Mouse (Mus musculus): ENCODE results near the gene Mfsd2b. TPM values are rescaled to one million over a fixed set of nuclear protein-coding genes. Genes with fewer than 3 reads are reported as not detected.
"Not testable (repeated sequence)": the region's sequence is repeated elsewhere in the genome, so short reads cannot be mapped to it uniquely, and the experiment has no call there.

The Mfsd2b gene
- polyA plus RNA-seq (2017; shearing (Covaris generic)) = under 1 TPM; 0.58 to 0.90 TPM

DNA sequence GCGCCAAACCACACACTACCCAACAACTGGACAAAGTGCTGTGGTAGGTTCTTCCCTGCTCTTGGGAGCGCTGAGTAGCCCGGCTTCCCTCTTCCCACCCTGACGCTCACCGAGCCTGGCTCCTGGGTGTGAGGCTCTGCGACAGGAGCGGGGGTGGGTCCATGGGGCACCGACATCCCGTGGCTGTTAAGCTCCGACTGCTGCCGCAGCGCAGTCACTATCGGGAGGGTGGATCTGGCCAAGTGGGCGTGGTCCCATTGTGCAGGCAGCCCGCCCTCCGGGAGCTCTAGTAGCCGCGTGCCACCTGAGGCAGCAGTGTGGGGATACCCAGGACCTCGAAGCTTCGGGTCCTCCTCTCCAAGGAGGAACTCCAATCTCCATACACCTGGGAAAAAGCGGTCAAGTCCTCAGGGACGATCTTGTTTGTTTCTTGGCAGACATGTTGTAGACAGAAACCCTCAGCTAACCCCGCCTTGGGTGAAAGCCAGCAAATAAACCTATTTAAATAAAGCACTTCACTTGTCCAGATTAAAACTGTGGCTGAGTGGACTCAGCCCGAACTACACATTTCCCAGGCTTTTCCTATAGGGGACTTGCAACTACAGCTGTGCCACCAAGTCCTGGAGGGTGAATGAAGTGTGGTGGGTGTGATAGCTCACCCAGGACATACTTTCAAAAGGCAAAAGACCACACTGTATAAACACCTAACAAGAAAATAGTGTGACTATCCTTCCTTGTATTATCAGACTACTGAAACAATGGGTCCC, at the start of gene Mfsd2b:
Gene Mfsd2b (minus strand): TSS at position 199 of the 767 bp plus-strand sequence.
- ATAC-seq = peak; percentile 94

DNA sequence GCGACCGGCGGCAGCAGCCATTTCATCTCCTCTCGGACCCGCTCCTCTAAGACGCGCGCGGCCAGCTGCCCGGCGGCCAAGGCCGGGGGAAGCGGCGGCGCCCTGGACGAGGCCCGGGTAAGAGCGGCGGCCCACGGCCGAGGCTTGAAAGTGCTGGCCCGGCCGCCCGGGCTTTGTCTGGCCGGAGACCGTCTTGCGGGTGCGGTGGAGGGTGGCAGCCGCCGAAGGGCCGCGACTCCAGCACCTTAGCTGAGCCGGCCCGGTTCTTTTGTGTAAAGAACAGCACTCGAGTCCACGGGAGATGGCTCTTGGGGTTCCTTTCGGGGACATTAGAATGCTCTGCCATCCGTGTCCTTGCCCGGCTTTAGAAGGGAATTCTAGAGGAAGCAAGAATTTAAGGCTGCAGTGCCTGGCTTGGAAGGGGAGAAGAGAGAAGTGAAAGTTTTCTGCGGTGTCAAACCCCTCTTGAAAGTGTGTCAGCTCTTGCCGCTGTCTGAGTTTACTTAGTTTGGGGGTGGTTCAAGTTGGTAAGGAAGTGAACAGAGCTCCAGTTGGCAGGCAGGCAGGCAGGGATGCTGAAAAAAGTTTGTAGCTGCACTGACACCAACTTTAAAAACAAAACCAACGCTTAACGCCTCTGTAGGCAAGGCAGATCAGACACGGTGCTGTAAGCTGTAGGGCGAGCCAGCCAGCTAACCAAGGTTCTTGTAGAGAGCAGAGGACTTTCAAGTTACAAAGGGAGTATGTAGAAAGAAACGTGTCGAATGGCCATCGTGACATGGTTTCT, 43.8 kb upstream of the Mfsd2b start:
- peak; percentile 65 for ATAC-seq

DNA sequence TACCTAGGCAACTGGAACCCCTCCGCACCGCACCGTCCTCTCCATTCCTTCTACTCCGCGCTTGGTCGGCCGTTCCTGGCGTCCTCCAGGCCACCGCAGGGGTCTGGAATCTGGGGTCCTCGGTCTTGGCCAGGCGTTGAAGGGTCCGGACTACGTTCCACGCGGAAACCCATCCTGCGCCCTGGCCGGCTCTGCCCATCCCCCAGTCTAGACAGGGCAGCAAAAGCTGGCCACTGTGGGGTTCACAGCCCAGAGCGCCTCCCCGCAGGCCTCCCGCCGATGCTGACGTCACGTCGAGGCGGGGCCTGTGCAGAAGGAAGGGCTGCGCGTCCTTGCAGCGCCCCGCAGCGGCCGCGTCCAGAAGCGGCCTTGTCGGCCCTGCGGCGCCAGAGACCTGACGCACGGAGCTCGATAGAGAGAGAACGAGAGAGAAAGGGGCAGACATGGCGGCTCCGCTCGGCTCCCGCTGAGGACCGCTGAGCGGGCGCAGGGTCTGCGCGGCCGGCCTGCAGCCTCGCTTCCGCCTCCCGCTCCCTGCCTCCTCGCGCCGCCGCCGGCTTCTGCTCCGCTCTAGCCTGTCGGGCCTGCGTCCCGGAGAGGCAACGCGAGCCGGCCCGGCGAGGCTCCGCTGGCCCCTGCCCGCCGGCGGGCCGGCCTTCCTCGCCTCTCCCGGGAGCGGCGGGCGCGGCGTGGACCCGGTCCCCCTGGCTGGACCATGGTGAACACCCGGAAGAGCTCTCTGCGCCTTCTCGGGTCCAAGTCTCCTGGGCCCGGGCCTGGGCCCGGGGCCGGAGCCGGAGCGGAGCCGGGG, 43.0 kb upstream of the Mfsd2b start, which contains the start of gene Atad2b:
Gene Atad2b (plus strand): TSS at position 360 of the 811 bp plus-strand sequence.
- peak; percentile 85 for ATAC-seq

DNA sequence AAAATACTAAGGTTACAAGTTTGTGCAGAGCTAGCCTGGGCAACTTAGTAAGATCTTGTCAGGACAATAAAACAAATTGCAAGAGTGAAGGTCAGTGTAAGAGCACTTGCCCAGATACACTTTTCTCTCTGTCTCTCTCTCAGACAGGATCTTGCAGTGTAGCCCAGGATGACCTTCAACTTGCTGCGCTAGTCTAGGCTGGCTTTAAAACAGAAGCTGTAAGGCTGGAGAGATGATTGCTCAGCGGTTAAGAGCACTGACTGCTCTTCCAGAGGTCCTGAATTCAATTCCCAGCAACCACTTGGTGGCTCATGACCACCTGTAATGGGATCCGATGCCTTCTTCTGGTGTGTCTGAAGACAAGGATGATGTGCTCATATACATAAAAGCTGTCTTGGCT, 40.8 kb upstream of the Mfsd2b start:
- ATAC-seq = no peak

DNA sequence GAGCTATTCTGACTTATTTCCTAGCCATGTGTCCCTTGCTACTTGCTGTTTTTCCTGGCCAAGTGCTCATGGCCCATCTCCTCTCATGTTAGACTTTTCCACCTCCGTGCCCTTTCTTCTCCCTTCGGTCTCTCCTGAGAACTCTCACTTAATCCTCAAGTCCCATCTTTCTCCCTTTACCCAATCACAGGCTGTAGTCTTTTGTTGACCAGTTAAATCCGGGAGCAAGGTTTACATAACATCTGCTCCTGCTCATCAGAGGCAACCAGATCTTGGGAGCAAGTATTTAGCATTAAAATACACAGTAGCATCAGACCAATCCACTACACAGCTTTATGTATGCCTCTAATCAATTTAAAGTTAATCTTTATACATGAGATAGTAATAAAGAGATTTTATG, 40.3 kb upstream of the Mfsd2b start:
- ATAC-seq = no peak

DNA sequence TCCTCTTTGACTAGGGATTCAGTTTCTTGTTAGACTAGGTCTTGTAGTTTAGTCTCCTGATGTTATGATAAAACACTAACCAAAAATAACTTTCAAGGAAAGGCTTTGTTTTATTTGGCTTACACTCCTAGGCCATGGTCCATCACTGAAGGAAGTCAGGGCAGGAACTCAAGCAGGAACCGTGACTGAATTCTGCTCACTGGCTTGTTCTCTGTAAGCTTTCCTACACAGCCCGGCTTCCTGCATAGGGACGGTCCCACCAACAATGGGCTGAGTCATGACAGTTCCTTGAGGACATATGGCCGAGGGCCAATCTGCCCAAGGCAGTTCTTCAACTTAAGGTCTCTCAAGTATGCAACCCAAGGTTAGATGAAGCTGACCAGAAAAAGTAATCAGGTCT, 37.6 kb upstream of the Mfsd2b start:
- no peak for ATAC-seq

DNA sequence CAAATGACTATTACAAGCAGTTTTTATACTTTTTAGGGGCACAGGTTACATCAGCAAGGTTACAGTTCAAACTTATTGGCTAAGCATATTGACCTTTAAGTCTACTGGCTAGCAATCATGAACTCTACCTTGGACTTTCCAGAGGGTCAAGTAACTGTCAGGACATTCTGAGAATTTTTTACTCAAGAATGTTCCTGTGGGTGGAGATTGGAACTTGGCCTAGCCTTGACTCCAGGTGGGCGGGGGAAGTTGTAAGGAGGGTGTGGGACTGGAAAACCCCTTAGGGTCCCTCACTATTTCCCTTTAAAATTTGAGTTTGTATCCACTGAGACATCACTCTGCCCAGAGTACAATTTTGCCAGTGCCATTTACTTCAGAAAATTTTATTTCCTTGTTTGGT, 36.3 kb upstream of the Mfsd2b start:
- ATAC-seq = not testable (repeated sequence)

DNA sequence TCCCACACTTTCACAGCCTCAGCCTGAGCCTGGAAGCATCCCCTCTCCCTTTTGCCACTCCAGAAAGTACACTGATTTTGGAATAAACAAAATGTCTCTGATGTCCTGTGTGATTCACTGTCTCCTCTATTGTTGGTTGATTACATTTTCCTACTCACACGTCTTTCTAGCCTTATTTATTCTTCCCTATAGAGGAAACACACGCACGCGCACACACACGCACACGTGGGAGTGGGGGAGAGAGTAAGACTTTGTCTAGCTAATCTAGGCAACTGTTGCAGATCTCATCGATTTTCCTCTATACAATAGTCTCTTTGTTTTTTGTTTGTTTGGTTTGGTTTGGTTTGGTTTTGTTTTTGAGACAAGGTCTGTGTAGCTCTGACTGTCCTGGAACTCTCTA, 34.2 kb upstream of the Mfsd2b start:
- ATAC-seq = no peak

DNA sequence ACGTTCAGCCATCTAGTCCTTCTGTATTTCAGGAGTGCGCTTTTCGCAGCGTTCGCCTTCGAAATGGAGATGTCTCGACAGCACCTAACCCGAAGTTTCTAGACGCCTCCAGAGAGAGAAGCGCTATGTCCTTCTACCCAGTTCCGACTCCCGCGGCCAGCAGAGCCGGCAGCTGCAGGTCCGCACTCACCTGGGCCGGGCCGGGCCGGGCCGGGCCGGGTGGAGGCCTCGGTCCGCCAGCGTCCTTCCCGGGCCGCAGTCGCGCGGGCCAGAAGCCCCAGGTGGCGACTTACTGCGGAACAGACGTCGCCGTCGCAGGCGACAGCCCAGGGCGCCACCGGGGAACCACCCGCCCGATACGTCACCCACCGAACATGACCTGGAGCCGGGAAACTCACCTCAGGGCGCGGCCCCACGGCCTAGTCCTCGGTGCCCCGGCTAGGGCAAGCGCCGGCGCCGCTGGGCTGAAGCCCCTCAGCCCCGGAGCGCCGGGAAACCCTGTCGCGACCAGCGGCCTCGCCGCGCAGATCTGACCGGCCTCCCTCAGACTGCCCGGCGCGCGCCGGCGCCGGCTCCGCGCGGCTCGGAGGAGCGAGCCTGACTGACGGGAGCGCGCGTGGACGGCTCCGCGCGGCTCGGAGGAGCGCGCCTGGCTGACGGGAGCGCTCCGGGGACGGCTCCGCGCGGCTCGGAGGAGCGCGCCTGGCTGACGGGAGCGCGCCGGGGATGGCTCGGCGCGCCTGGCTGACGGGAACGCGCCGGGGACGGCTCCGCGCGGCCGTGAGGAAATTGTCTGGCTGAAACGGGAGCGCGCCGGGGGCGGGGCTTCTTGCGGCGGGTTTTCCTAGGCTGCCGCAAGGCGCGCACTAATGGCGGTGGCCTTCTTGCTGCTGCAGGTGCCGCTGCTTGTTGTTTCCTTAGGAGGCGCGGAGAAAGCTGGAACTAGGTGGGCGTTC, 33.1 kb upstream of the Mfsd2b start, which contains the start of gene Ubxn2a:
Gene Ubxn2a (minus strand): TSS at position 755 of the 956 bp plus-strand sequence.
- ATAC-seq = peak; percentile 90

DNA sequence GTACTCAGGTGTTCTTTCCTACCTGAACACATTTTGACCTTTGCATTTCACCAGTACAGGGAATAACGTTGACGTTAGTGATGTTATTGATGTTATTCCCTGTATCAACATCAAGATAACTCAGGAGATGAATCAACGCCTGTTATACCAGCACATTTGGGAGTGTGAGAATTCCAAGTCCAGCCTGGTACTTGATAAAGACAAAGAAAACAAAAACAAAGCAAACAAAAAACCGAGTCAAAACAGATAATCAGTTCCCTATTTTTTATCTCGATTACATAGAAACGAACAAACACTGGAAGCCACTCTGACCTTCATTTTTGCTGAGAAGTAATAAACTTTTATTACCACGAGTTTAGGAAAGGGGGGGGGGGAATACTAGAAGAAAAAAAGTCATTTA, 32.3 kb upstream of the Mfsd2b start:
- ATAC-seq = no peak

DNA sequence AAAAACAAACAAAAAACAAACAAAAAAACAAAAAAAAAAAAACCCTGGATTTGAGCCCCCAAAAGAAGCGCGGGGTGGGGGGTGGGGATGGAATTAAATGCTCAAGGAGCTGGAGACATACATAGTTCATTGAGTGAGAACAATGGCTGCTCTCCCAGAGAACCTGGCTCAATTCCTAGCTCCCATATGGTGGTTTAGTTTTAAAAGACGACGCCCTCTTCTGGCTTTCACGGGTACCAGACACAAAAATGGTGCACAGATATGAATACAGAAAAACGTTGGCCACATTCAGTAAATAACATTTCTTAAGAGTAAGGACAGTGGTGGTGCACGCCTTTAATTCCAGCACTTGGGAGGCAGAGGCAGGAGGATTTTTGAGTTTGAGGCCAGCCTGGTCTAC, 31.8 kb upstream of the Mfsd2b start:
- ATAC-seq = no peak

DNA sequence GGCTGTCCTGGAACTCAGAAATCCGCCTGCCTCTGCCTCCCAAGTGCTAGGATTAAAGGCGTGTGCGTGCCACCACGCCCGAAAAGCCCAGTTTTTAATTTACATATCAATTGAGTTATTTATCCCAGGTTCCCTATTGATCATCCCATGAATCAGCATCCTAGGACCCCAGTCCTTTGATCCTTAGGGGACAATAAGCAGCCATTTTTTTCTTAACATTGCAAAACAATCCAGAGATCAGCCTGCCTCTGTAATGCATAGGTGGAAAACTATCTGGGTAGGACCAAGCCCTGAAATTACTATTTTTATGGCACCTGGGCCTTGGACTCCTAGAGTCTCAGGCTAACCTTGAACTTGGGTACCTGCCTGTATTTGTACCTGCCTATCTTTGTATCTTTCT, 23.9 kb upstream of the Mfsd2b start:
- no peak for ATAC-seq

DNA sequence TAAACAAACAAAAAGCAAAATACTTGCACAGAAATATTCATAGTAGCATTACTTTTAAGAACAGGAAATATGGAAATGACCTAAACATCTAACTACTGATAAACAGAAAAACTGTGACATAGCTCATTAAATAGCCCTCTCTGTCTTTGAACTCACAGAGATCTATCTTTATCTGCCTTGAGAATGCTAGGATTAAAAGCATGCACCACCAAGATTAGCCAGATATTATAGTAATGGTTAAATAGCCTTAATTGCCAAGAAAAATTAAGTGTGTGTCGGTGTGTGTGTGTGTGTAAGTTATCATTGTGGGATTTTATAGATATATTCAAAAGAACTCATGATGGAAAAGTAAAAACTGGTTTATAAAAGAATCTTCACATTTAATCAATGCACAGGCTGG, 15.7 kb upstream of the Mfsd2b start:
- no peak for ATAC-seq

DNA sequence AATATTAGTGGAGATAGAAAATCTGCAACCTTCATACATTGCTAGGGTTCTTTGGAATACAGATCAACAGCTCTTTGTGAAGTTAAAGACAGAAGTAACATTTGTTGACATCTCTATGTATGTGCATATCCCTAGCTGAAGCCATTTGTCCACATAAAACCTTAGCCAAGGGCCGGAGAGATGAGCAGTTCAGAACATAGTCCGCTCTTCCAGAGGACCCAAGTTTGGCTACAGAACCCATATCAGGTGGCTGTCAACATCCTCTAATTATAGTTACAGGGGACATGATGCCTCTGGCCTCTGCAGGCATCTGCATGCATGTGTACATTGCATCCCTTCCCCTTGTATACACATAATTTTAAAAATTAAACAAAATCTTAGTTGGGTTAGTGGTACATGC, 15.1 kb upstream of the Mfsd2b start:
- no peak for ATAC-seq

DNA sequence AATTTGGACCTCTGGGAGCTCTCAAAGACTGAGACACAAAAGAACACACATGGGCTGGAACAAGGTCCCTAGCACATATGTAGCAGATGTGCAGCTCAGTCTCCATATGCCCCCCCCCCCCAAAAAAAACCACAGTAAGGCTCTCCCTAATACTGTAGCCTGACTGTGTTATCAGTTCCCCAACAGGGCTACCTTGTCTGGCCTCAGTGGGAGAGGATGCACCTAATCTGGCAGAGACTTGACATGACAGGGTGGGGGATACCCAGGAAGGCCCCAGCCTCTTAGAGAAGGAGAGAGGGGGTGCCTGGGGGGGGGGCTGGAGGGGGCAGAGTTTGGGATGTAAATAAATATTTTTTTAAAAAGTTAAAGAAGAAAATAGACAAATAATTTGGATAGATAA, 14.6 kb upstream of the Mfsd2b start:
- ATAC-seq = no peak

DNA sequence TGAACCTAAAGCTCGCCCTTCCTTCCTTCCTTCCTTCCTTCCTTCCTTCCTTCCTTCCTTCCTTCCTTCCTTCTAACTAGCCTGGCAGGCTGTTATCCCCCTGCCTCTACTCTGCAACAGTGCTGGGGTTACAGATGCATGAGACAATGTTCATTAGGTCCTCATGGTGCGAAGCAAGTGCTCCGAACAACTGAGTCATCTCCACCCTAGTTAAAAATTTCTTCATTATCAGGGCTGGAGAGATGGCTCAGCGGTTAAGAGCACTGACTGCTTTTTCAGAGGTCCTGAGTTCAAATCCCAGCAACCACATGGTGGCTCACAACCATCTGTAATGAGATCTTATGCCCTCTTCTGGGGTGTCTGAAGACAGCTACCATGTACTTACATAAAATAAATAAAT, 12.4 kb upstream of the Mfsd2b start:
- ATAC-seq = not testable (repeated sequence)

DNA sequence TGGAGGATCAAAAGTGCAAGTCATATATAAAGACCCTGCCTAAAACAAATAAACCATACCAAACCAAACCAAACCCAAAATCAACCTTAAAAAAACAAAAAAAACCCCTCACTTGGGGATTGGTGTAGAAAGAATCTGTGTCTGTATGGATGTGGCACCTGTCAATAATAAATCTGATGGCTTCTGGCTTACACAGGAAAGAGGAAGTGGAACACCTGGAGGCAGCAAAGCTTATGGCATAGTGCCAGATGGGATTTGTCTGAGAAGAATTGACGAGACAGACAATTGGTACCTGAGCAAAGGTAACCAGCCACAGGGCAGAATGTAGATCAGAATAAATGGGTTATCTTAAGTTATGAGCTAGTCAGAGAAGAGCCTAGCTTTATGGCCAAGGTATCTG, 10.9 kb upstream of the Mfsd2b start:
- no peak for ATAC-seq

DNA sequence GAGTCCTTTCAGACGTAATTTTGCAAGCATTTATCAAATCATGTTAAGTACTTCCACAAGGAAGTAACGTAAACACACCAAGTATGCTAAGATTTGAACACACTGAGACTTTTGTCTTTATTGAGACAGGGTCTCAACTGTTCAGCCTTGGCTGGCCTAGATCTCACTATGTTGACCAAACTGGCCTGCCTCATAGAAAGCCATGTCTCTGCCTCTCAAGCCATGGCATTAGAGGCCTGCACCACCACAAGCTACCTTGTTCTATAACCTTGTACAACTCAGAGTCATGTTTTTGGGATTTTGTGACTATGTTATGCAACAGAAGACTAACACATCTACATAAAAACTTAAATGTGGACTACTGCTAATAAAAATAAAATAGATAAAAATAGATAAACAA, 7.9 kb upstream of the Mfsd2b start:
- ATAC-seq = no peak

DNA sequence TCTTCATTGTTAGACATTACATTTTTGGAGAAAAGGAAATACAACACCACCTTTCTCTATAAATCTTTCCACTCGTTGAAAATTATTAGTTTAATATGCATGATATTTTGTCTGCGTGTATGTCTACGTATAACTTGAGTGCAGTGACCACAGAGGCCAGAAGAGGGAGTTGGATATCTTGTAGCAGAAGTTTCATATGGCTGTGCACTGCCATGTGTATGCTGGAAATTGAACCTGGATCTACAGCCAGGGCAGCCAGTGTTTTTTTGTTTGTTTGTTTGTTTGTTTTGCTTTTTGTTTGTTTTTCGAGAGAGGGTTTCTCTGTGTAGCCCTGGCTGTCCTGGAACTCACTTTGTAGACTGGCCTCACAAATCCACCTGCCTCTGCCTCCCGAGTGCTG, 4.9 kb upstream of the Mfsd2b start:
- ATAC-seq = no peak

DNA sequence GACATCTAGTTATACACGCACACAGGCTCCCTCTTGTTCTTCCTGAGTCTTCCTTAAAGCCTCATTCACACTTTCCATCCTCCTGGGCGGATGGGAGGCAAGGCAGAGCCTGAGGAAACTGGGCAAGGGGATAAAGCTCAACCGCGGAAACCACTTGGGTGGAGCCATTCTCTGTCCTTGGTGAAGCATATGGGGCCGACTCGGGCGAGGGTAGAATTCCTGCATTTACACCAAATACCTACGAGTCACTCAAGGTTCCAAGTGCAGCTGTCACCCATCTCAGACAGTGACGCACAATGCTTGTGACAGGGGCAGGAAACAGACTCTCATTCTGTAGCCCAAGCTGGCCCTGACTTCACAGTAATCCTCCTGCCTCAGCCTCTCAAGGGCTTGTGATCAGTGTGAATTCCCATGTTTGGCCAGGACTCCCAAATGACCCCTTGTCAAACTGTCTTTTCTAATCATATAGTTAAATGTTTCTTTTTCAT, 4.2 kb upstream of the Mfsd2b start:
- no peak for ATAC-seq

DNA sequence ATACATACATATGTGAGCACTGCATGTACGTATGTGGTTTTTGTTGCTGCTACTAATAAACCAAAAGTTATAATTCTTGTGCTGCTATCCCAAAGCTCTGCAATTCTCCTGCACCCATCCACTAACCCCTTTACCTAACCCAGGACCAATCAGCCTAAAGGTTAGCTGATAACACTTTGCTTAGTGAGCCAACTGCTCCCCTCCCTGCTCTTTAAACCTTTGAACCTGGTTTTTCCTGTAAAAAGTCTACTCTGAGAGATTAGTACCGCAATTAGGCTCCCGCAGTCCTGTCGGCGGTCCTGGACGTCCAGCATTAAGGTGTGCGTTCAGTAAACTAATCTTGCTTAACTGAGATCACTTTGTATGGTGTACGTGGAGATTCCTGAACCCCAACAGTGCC, 1.5 kb upstream of the Mfsd2b start:
- ATAC-seq = no peak

DNA sequence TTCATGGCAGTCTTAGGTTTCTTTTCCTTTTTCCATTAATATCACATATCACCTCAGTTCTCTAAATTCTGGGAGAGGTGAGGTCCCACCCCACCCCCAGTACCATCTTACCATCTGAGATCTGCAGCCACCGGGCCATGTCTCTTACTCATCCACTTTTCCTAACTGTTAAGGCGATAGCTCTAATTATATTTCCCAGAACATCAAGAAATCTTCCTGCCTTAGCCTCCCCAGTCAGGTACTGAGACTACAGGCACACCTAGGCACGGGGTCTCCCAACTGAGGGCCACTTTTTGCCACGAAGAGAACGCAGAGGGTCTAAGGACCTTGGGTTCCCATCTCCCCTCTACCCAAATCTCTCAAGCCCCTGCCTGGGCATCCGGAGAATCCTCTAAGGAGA, 628 bp downstream of the Mfsd2b start:
- no peak for ATAC-seq

Measured in CD4-positive, CD25-positive, alpha-beta regulatory T cell, adult 4 months (primary cell).